Mouse (Mus musculus) heart, embryonic 13.5 days (tissue): ENCODE results near the gene Ccdc28b. TPM values are rescaled to one million over a fixed set of nuclear protein-coding genes. Genes with fewer than 3 reads are reported as not detected.
A peak's percentile ranks its signal among the peaks of the same experiment; 100 is the strongest.

Source experiments
- ATAC-seq: fragments of 200-750 bp; cut with Nextera tagmentation; 2 replicates; pipeline ENCODE4 v1.8.0; 2017; ENCODE audit warnings: moderate TSS enrichment; ENCODE audit not compliant: insufficient number of reproducible peaks, low FRiP score, low TSS enrichment; ENCODE audit errors: extremely low read depth
- H3K27ac ChIP-seq: fragments of 300-500 bp; sonication (generic); replicated peaks from 2 replicates; pipeline ENCODE4 v1.5.1; 2015; ENCODE audit warnings: moderate library complexity, mild to moderate bottlenecking, inconsistent platforms
- H3K27me3 ChIP-seq: fragments of 300-500 bp; sonication (generic); replicated peaks from 2 replicates; pipeline ENCODE4 v1.6.1; 2015; ENCODE audit warnings: mild to moderate bottlenecking, inconsistent platforms
- H3K36me3 ChIP-seq: fragments of 300-500 bp; sonication (generic); 2 replicates; pipeline ENCODE4 v1.6.1; 2015; ENCODE audit warnings: mild to moderate bottlenecking, inconsistent platforms
- H3K4me1 ChIP-seq: fragments of 300-500 bp; sonication (generic); 2 replicates; pipeline ENCODE4 v1.6.1; 2015; ENCODE audit warnings: inconsistent platforms
- H3K4me2 ChIP-seq: fragments of 300-500 bp; sonication (generic); 2 replicates; pipeline ENCODE4 v1.6.1; 2015; ENCODE audit warnings: inconsistent platforms, mild to moderate bottlenecking, moderate library complexity
- H3K4me3 ChIP-seq: fragments of 300-500 bp; sonication (generic); 2 replicates; pipeline ENCODE4 v1.5.1; 2015; ENCODE audit warnings: moderate library complexity, mild to moderate bottlenecking, inconsistent platforms
- H3K9ac ChIP-seq: fragments of 300-500 bp; sonication (generic); 2 replicates; pipeline ENCODE4 v1.6.1; 2015; ENCODE audit warnings: inconsistent platforms, mild to moderate bottlenecking, moderate library complexity
- H3K9me3 ChIP-seq: fragments of 300-500 bp; sonication (generic); 2 replicates; pipeline ENCODE4 v1.6.1; 2016; ENCODE audit warnings: inconsistent platforms
- WGBS: fragments of 180-500 bp; shearing (Covaris S2); methylation state at CpG from one replicate; pipeline ENCODE4 v1.1.7; 2015; ENCODE audit warnings: mixed read lengths; 5-methylcytosine and 5-hydroxymethylcytosine counted together
- polyA plus RNA-seq: library from polyadenylated mRNA; unstranded; fragments of >200 nt; fragmentation: Nextera tagmentation; extraction: Ambion mirVana; gene quantifications from 2 replicates; pipeline ENCODE4 v1.2.1, GENCODE M21; 2015

Ccdc28b gene
- polyA plus RNA-seq = 41.1 and 46.1 TPM in 2 replicates

GRCm38 (mm10) chr4:129623681-129624091, at the start of gene Ccdc28b:
Gene Ccdc28b (minus strand): TSS chr4:129623947.
- 0% methylated on average over 10 of the region's 10 CpGs for WGBS
- peaks cover 29% of the 10 kb centered on the region for H3K36me3 ChIP-seq
- H3K27ac ChIP-seq = peak within 1 kb of the TSS; percentile 90

DNA sequence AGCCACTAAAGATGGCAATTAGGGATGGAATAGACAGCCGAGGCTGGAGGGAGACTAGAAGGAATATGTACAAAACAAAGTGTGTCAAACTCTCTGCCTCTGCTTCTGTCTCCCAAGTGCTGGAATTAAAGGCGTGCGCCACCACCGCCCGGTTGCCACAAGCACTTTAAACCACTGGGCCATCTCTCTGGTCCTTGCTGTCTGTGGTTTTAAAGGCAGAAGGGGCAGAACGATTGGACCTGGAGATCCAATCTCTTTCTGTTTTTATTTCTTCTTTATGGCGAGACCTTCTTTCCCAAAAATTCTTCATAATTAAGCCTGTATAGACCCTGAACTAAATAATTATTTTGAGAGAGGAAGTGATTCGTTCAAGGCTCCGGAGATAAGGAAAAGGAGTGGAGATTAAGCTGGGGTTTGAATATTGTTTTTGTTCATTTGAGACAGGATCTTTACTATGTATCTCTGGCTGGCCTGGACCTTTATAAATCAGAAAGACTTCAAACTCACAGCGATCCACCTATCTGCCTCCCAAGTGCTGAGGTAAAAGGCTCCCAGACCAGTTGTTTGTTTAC, 49.2 kb upstream of the Ccdc28b start:
- Histone ChIP-seq H3K9ac (peak overlapping the region; percentile 97), H3K4me2 (peak overlapping the region; percentile 90), H3K4me3 (peak overlapping the region; percentile 93), H3K36me3 (peaks cover 38% of the 10 kb centered on the region), H3K27me3 (no peaks in the 10 kb centered on the region), H3K4me1 (peaks cover 20% of the 10 kb centered on the region), H3K27ac (peak overlapping the region; percentile 97), H3K9me3 (no peaks in the 10 kb centered on the region)
- WGBS = 4% methylated on average over 10 of the region's 10 CpGs
- ATAC-seq = no peak

More at GRCm38 (mm10) chr4:129623681-129624091, at the start of gene Ccdc28b:
- peak within 1 kb of the TSS; percentile 78 for H3K4me3 ChIP-seq
- peak within 1 kb of the TSS; percentile 92 for H3K9ac ChIP-seq
- no peaks in the 10 kb centered on the region for H3K27me3 ChIP-seq
- no peaks in the 10 kb centered on the region for H3K9me3 ChIP-seq
- peak within 1 kb of the TSS; percentile 88 for H3K4me2 ChIP-seq
- H3K4me1 ChIP-seq = peaks cover 39% of the 10 kb centered on the region
- ATAC-seq = no peak

GRCm38 (mm10) chr4:129672083-129672877, 48.5 kb upstream of the Ccdc28b start, which contains the start of gene Kpna6:
Gene Kpna6 (minus strand): TSS chr4:129672767.
- peak within 1 kb of the TSS; percentile 90 for H3K4me2 ChIP-seq
- no peaks in the 10 kb centered on the region for H3K9me3 ChIP-seq
- peaks cover 35% of the 10 kb centered on the region for H3K36me3 ChIP-seq
- under 1% methylated on average over 65 of the region's 65 CpGs for WGBS
- H3K9ac ChIP-seq = peak within 1 kb of the TSS; percentile 97
- no peaks in the 10 kb centered on the region for H3K27me3 ChIP-seq
- peak; percentile 72 for ATAC-seq
- peaks cover 20% of the 10 kb centered on the region for H3K4me1 ChIP-seq
- peak within 1 kb of the TSS; percentile 93 for H3K4me3 ChIP-seq
- H3K27ac ChIP-seq = peak within 1 kb of the TSS; percentile 97

GRCm38 (mm10) chr4:129671491-129672082, 47.8 kb upstream of the Ccdc28b start:
- Histone ChIP-seq H3K27me3 (no peaks in the 10 kb centered on the region), H3K4me3 (peak overlapping the region; percentile 93), H3K4me1 (peaks cover 20% of the 10 kb centered on the region), H3K27ac (peak overlapping the region; percentile 97), H3K36me3 (peaks cover 35% of the 10 kb centered on the region), H3K9ac (peak overlapping the region; percentile 97), H3K9me3 (no peaks in the 10 kb centered on the region), H3K4me2 (peak overlapping the region; percentile 90)
- no peak for ATAC-seq
- WGBS = 6% methylated on average over 12 of the region's 12 CpGs

- 75% methylated on average over 3 of the region's 3 CpGs for WGBS
- no peak for ATAC-seq
- no peaks in the 10 kb centered on the region for H3K4me1 ChIP-seq
- H3K9me3 ChIP-seq = no peaks in the 10 kb centered on the region
- H3K27ac ChIP-seq = no peak overlapping the region
- H3K9ac ChIP-seq = no peak overlapping the region
- no peak overlapping the region for H3K4me3 ChIP-seq
- peaks cover 78% of the 10 kb centered on the region for H3K36me3 ChIP-seq
- no peak overlapping the region for H3K4me2 ChIP-seq
- H3K27me3 ChIP-seq = no peaks in the 10 kb centered on the region
These were observed 38.6 kb upstream of the Ccdc28b start for GRCm38 (mm10) chr4:129662255-129662813.

GRCm38 (mm10) chr4:129661584-129661983, 37.8 kb upstream of the Ccdc28b start:
- H3K4me1 ChIP-seq = no peaks in the 10 kb centered on the region
- no peaks in the 10 kb centered on the region for H3K9me3 ChIP-seq
- H3K4me3 ChIP-seq = no peak overlapping the region
- ATAC-seq = no peak
- H3K27ac ChIP-seq = no peak overlapping the region
- H3K36me3 ChIP-seq = peaks cover 79% of the 10 kb centered on the region
- no peak overlapping the region for H3K9ac ChIP-seq
- WGBS = 92% methylated on average over 3 of the region's 3 CpGs
- H3K27me3 ChIP-seq = no peaks in the 10 kb centered on the region
- no peak overlapping the region for H3K4me2 ChIP-seq

DNA sequence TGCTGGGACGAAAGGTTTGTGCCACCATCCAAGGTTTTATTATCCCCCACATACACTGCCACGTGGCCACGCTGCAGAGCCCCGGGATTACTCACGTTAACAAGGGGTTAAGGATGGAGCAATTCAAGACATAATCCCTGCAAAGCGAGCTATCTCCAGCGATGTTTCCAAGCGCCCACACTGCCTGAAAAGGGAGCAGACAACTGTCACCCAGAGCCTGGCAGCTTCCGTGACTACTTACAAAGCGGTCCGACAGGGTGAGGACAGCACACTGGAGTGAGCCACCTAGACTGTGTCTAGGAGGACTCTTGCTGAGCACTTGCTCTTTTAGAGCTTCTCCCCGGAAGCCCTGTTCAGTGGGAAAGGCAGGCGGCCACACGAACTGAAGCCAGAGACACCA, 31.0 kb upstream of the Ccdc28b start:
- Histone ChIP-seq H3K9me3 (no peaks in the 10 kb centered on the region), H3K36me3 (peaks cover 96% of the 10 kb centered on the region), H3K4me3 (no peak overlapping the region), H3K27me3 (no peaks in the 10 kb centered on the region), H3K27ac (no peak overlapping the region), H3K9ac (no peak overlapping the region), H3K4me2 (no peak overlapping the region), H3K4me1 (no peaks in the 10 kb centered on the region)
- no peak for ATAC-seq
- WGBS = 88% methylated on average over 14 of the region's 14 CpGs

- no peak overlapping the region for H3K4me3 ChIP-seq
- peaks cover 96% of the 10 kb centered on the region for H3K36me3 ChIP-seq
- no peaks in the 10 kb centered on the region for H3K27me3 ChIP-seq
- ATAC-seq = no peak
- 93% methylated on average over 8 of the region's 8 CpGs for WGBS
- H3K9ac ChIP-seq = no peak overlapping the region
- no peaks in the 10 kb centered on the region for H3K9me3 ChIP-seq
- H3K27ac ChIP-seq = no peak overlapping the region
- no peak overlapping the region for H3K4me2 ChIP-seq
- H3K4me1 ChIP-seq = no peaks in the 10 kb centered on the region
These were observed 26.6 kb upstream of the Ccdc28b start for GRCm38 (mm10) chr4:129650359-129650758.

DNA sequence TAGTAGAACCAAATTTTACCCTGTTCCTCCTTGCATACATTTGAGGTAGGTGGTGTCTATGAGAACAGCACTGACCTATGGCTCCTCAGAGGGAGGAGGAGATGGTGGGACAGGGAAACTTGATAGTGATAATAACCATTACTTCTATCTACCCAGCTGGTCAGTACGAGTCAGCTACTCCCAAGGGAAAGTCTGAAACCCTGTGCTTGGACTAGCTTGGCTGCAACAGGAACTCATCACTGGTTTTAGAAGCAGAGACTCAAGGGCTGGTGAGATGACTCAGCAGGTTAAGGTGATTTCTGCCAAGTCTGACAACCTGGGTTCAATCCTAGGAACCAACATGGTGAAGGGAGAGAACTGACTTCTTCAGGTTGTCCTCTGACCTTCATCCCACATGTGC, 24.9 kb upstream of the Ccdc28b start:
- ATAC-seq = no peak
- no peak overlapping the region for H3K9ac ChIP-seq
- no peak overlapping the region for H3K4me2 ChIP-seq
- peaks cover 96% of the 10 kb centered on the region for H3K36me3 ChIP-seq
- 82% methylated on average over 1 of the region's 1 CpGs for WGBS
- no peaks in the 10 kb centered on the region for H3K4me1 ChIP-seq
- no peak overlapping the region for H3K4me3 ChIP-seq
- no peak overlapping the region for H3K27ac ChIP-seq
- no peaks in the 10 kb centered on the region for H3K9me3 ChIP-seq
- H3K27me3 ChIP-seq = no peaks in the 10 kb centered on the region

DNA sequence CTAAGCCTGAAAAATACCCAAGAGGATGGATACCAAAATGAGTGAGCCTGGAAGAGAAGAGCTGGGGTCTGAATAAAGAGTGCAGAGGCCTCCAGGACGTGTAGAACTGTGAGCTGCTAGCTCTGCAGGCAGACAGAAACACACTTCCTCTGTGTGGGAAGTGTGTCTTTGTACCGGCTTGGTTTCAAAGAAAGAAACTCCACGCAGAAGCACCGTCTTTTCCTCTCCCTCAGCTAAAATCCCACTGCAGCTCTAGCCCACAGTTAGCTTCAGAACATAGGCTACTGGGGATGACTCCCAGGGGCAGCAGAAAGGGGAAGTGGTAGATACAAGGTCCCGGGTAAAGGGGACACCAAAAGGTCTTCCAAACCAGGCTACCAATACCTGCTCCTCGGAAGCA, 21.5 kb upstream of the Ccdc28b start:
- Histone ChIP-seq H3K9ac (no peak overlapping the region), H3K9me3 (no peaks in the 10 kb centered on the region), H3K27ac (no peak overlapping the region), H3K4me2 (no peak overlapping the region), H3K4me3 (no peak overlapping the region), H3K27me3 (no peaks in the 10 kb centered on the region), H3K4me1 (peaks cover 6% of the 10 kb centered on the region; the same call in 1 of the 2 replicates), H3K36me3 (peaks cover 65% of the 10 kb centered on the region)
- ATAC-seq = no peak
- 86% methylated on average over 6 of the region's 6 CpGs for WGBS

GRCm38 (mm10) chr4:129641756-129642155, 18.0 kb upstream of the Ccdc28b start:
- ATAC-seq = no peak
- H3K4me1 ChIP-seq = peaks cover 28% of the 10 kb centered on the region
- peaks cover 58% of the 10 kb centered on the region for H3K36me3 ChIP-seq
- H3K4me2 ChIP-seq = peak overlapping the region; percentile 87
- H3K9me3 ChIP-seq = no peaks in the 10 kb centered on the region
- no peak overlapping the region for H3K27ac ChIP-seq
- 60% methylated on average over 5 of the region's 5 CpGs for WGBS
- peak overlapping the region; percentile 55; the same call in 1 of the 2 replicates for H3K9ac ChIP-seq
- H3K4me3 ChIP-seq = peak overlapping the region; percentile 66; the same call in 1 of the 2 replicates
- no peaks in the 10 kb centered on the region for H3K27me3 ChIP-seq
